Mouse (Mus musculus) intestine, embryonic 15.5 days (tissue): ENCODE results near the gene Ergic1. TPM values are rescaled to one million over a fixed set of nuclear protein-coding genes. Genes with fewer than 3 reads are reported as not detected.

ENCODE experiments used
- ATAC-seq: fragments of 200-750 bp; cut with Nextera tagmentation; 2 replicates; pipeline ENCODE4 v1.8.0; 2017; ENCODE audit warnings: moderate TSS enrichment, moderate library complexity
- H3K27ac ChIP-seq: fragments of 300-500 bp; sonication (generic); 2 replicates; pipeline ENCODE4 v1.5.1; 2015; ENCODE audit warnings: mild to moderate bottlenecking, inconsistent platforms
- H3K27me3 ChIP-seq: fragments of 300-500 bp; sonication (generic); replicated peaks from 2 replicates; pipeline ENCODE4 v1.6.1; 2015; ENCODE audit warnings: inconsistent platforms
- H3K36me3 ChIP-seq: fragments of 300-500 bp; sonication (generic); 2 replicates; pipeline ENCODE4 v1.6.1; 2015; ENCODE audit warnings: inconsistent platforms
- H3K4me1 ChIP-seq: fragments of 300-500 bp; sonication (generic); replicated peaks from 2 replicates; pipeline ENCODE4 v1.6.1; 2015; ENCODE audit warnings: inconsistent platforms
- H3K4me2 ChIP-seq: fragments of 300-500 bp; sonication (generic); replicated peaks from 2 replicates; pipeline ENCODE4 v1.6.1; 2015; ENCODE audit warnings: mild to moderate bottlenecking, inconsistent platforms
- H3K4me3 ChIP-seq: fragments of 300-500 bp; sonication (generic); replicated peaks from 2 replicates; pipeline ENCODE4 v1.5.1; 2015; ENCODE audit warnings: inconsistent platforms
- H3K9ac ChIP-seq: fragments of 300-500 bp; sonication (generic); 2 replicates; pipeline ENCODE4 v1.6.1; 2015; ENCODE audit warnings: inconsistent platforms
- H3K9me3 ChIP-seq: fragments of 300-500 bp; sonication (generic); 2 replicates; pipeline ENCODE4 v1.6.1; 2016; ENCODE audit warnings: inconsistent platforms
- WGBS: fragments of 180-500 bp; shearing (Covaris S2); methylation state at CpG from one replicate; pipeline ENCODE4 v1.1.7; 2015; 5-methylcytosine and 5-hydroxymethylcytosine counted together
- polyA plus RNA-seq: library from polyadenylated mRNA; unstranded; fragments of >200 nt; fragmentation: Nextera tagmentation; extraction: Ambion mirVana; gene quantifications from 2 replicates; pipeline ENCODE4 v1.2.1, GENCODE M21; 2015

Ergic1 gene
- polyA plus RNA-seq, 1 experiment from 2014 or later = 97.0 TPM

DNA sequence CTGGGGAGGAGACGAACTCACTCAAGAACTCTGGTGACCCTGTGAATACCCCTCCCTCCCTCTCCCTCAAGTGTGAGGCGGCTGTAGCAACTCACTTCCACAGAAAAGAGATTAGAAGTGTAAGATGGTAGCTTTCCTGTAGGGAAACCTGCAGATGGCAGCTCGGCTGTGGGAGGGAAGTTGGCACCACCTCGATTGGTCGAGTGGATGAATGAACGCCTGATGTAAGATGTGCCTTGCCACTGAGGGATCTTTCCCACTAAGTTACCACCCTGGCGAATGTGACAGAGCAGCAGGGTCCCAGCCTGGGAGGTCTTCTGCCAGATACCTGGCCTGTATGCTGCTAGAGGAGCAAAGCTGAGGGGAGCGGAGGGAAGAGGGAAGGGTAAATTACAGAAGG lies 48.5 kb downstream of the Ergic1 start:
- Histone ChIP-seq H3K4me1 (no peaks in the 10 kb centered on the region), H3K9me3 (no peaks in the 10 kb centered on the region), H3K4me3 (no peak overlapping the region), H3K27me3 (no peaks in the 10 kb centered on the region), H3K27ac (no peak overlapping the region), H3K4me2 (no peak overlapping the region), H3K9ac (no peak overlapping the region), H3K36me3 (peaks cover 10% of the 10 kb centered on the region; the same call in 1 of the 2 replicates)
- WGBS = 85% methylated on average over 8 of the region's 8 CpGs
- no peak for ATAC-seq

DNA sequence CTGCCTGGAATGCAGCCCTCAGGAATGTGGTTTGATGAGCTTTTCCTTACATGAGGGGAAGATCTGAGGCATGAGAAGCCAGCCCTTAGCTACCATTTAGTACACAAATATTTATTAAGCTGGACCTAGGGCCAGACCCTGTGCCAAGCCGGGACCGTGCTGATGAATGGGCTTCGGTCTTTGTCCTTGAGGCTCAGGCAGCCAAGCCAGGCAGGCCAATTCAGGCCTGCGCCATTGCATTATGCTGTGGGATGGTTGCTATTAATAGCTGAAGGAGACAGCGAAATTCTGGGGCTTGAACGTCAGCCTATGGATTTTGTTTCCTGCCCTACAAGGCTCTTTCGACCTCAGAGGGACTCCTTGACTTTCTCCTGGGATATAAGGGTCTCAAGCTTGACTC lies 50.0 kb downstream of the Ergic1 start:
- peaks cover 8% of the 10 kb centered on the region for H3K36me3 ChIP-seq
- no peak for ATAC-seq
- 71% methylated on average over 7 of the region's 7 CpGs for WGBS
- no peaks in the 10 kb centered on the region for H3K9me3 ChIP-seq
- no peak overlapping the region for H3K4me3 ChIP-seq
- no peaks in the 10 kb centered on the region for H3K4me1 ChIP-seq
- H3K27ac ChIP-seq = 0 out of 2 replicates have a peak overlapping the region, but pooled peaks have one; percentile 3
- H3K4me2 ChIP-seq = no peak overlapping the region
- H3K27me3 ChIP-seq = no peaks in the 10 kb centered on the region
- H3K9ac ChIP-seq = no peak overlapping the region

DNA sequence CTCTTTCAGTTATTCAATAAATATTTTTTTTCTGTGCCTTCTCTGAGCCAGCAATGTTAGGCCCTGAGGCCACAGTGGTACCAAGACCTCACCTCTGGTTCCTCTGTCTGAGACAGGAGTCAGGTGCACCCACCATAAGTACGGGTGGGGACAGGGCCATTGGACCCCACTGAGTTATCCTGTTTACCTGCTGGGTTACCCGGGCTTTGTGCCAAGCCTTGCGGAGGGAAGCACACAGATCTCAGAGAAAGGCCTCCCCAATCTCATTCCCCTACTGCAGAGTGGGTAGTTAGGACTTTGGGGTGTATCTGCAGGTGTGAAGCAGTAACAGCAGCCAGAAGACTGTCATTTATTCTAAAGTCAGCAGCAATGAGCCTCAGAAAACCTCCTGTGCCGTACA lies 50.6 kb downstream of the Ergic1 start:
- Histone ChIP-seq H3K4me3 (no peak overlapping the region), H3K27me3 (no peaks in the 10 kb centered on the region), H3K4me1 (0 out of 2 replicates have a peak, but pooled peaks cover 1% of the 10 kb centered on the region), H3K27ac (0 out of 2 replicates have a peak overlapping the region, but pooled peaks have one; percentile 3), H3K9ac (no peak overlapping the region), H3K36me3 (peaks cover 10% of the 10 kb centered on the region), H3K4me2 (no peak overlapping the region), H3K9me3 (no peaks in the 10 kb centered on the region)
- 85% methylated on average over 4 of the region's 4 CpGs for WGBS
- no peak for ATAC-seq

DNA sequence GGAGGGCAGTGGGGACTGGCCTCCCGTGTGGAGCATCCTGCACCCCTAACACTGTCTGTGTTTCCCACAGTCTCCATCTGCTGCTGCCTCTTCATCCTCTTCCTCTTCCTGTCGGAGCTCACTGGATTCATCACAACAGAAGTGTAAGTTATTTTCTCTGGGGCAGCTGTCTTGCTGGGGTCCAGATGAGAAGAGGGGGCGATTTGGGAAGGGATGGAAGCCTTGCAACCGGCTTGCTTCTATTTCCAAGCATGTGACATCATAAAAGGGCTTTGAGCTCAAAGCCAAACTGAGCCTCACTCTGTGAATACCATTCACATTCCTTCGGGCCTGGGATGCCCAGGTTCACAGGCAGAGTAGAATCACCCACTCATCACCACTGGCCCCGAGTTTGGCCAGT lies 53.0 kb downstream of the Ergic1 start:
- 67% methylated on average over 6 of the region's 6 CpGs for WGBS
- peaks cover 16% of the 10 kb centered on the region for H3K36me3 ChIP-seq

DNA sequence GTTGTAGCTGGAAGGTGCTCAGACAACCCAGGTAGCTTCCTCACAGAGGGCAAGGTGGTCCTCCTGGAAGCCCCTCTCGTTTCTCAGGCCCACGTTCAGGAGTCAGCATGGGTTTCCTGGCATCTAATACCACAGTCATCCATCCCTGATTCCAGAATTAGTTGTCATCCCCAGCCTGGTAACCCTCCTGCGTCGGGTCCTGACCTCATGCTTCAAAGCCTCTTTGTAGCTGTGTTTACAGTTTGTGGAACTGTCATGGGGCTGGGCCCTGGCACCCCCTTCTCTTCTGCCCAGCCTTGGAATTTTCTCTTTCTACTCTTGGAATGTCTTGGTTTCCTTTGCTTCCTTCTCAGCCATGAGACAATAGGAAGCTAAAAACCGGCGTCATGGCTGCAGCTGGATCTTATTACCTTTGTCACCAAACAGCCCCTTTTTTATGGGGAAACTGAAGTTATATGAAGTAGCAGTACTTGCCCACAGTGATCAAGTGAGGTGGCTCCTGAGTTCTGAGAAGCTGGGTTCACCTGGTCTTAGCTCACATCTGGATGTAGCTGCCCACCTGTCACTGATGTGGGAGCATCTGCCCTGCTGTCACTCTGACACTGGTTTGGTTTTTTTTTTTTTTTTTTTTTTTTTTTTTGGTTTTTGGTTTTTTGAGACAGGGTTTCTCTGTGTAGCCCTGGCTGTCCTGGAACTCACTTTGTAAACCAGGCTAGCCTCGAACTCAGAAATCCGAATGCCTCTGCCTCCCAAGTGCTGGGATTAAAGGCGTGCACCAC lies 53.6 kb downstream of the Ergic1 start:
- Histone ChIP-seq H3K36me3 (peaks cover 16% of the 10 kb centered on the region), H3K4me1 (peaks cover 5% of the 10 kb centered on the region; the same call in 1 of the 2 replicates), H3K4me2 (no peak overlapping the region), H3K27me3 (no peaks in the 10 kb centered on the region), H3K9me3 (no peaks in the 10 kb centered on the region), H3K27ac (no peak overlapping the region), H3K4me3 (no peak overlapping the region), H3K9ac (no peak overlapping the region)
- ATAC-seq = no peak
- WGBS = 79% methylated on average over 9 of the region's 9 CpGs

More for the DNA sequence above, 53.0 kb downstream of the Ergic1 start:
- Histone ChIP-seq H3K4me1 (peaks cover 5% of the 10 kb centered on the region; the same call in 1 of the 2 replicates), H3K4me2 (no peak overlapping the region), H3K27ac (no peak overlapping the region), H3K9ac (no peak overlapping the region), H3K27me3 (no peaks in the 10 kb centered on the region), H3K9me3 (no peaks in the 10 kb centered on the region), H3K4me3 (no peak overlapping the region)
- no peak for ATAC-seq

DNA sequence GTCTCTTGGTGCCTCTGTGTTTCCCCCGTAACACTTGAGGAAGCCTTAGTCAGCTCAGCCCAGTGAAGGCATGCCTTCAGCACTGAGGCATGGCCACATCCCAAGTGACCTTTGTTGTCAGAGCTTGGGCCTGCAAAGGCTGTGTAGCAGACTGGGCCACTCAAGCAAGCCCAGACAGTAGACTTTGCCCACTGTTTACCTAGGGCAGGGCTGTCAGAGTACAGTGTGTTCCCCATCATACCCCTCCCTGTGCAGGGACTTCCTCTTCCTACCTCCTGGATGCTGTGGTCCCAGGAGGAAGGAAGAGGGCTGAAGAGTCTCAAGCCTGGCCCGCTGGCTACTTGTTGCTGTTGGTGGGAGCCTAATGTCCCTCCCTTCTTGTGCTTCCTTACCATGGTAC lies 55.4 kb downstream of the Ergic1 start:
- no peak overlapping the region for H3K4me3 ChIP-seq
- peak overlapping the region; percentile 63 for H3K27ac ChIP-seq
- peaks cover 5% of the 10 kb centered on the region; the same call in 1 of the 2 replicates for H3K4me1 ChIP-seq
- peaks cover 14% of the 10 kb centered on the region; the same call in 1 of the 2 replicates for H3K36me3 ChIP-seq
- H3K9me3 ChIP-seq = no peaks in the 10 kb centered on the region
- no peak overlapping the region for H3K4me2 ChIP-seq
- WGBS = 62% methylated on average over 2 of the region's 2 CpGs
- ATAC-seq = peak; percentile 98
- no peaks in the 10 kb centered on the region for H3K27me3 ChIP-seq
- no peak overlapping the region for H3K9ac ChIP-seq

DNA sequence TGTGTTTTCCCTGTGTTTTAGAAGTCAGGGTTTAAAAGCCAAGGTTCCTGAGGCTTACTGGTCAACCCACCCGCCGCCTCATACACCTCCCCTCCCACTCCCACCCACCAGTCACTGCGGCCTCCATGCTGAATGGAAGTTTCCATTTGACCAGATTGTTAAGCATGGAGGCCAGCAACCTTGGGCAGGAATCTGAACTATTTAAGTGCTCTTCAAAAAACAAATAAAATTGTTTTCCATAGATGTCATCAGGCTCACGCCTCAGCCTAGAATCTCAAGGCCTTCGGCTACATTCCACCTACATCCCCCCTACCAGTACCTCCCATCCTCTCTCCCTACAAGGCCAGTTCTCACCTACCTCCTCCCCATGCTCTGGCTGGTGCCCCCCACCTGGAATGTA lies 57.2 kb downstream of the Ergic1 start:
- Histone ChIP-seq H3K36me3 (peaks cover 18% of the 10 kb centered on the region), H3K9ac (no peak overlapping the region), H3K27me3 (no peaks in the 10 kb centered on the region), H3K4me3 (no peak overlapping the region), H3K27ac (no peak overlapping the region), H3K9me3 (no peaks in the 10 kb centered on the region), H3K4me1 (peaks cover 5% of the 10 kb centered on the region; the same call in 1 of the 2 replicates), H3K4me2 (no peak overlapping the region)
- no peak for ATAC-seq
- WGBS = 76% methylated on average over 5 of the region's 5 CpGs

DNA sequence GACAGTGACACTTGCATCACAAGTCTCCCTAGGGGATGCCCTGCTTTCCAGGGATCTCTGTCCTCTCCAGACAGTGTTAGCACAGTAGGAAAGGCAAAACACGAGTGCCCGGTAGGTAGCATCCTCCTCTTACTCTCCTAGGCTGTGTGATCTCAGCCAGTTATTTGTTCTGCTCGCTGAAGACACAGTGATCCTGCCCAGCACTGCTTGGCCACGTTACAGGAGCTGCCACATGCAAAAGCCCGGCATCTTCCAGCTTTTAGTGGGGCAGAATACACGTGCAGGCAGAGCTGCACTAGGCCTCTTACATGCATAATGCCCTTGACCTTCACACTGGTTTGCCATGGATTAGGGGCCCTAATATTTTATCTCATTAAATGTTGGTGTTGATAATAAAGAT lies 58.3 kb downstream of the Ergic1 start:
- H3K4me3 ChIP-seq = no peak overlapping the region
- H3K27ac ChIP-seq = no peak overlapping the region

DNA sequence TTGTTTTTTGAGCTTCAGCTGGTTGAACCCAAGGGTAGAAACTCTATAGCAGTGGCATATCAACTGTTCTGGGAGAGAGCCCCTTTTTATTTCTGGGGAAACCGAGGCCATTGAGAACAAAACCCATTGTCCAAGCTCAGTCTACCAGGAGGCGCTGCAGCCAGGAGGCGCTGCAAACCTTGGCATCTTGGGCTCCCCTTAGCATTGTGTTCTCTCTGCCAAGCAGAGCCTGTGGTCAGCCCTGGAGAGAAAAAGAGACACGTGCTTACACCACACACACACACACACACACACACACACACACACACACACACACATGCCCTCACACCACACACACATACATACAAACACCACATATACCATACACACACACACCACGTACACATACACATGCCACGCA lies 59.0 kb downstream of the Ergic1 start:
- Histone ChIP-seq H3K27me3 (no peaks in the 10 kb centered on the region), H3K36me3 (peaks cover 28% of the 10 kb centered on the region), H3K9ac (no peak overlapping the region), H3K27ac (no peak overlapping the region), H3K9me3 (no peaks in the 10 kb centered on the region), H3K4me1 (peaks cover 5% of the 10 kb centered on the region; the same call in 1 of the 2 replicates), H3K4me2 (no peak overlapping the region), H3K4me3 (no peak overlapping the region)
- WGBS = 91% methylated on average over 6 of the region's 6 CpGs
- ATAC-seq = no peak

More for the DNA sequence above, 58.3 kb downstream of the Ergic1 start:
- Histone ChIP-seq H3K4me2 (no peak overlapping the region), H3K9ac (no peak overlapping the region), H3K9me3 (no peaks in the 10 kb centered on the region), H3K4me1 (peaks cover 5% of the 10 kb centered on the region; the same call in 1 of the 2 replicates), H3K36me3 (peaks cover 23% of the 10 kb centered on the region), H3K27me3 (no peaks in the 10 kb centered on the region)
- ATAC-seq = no peak
- 82% methylated on average over 6 of the region's 6 CpGs for WGBS

DNA sequence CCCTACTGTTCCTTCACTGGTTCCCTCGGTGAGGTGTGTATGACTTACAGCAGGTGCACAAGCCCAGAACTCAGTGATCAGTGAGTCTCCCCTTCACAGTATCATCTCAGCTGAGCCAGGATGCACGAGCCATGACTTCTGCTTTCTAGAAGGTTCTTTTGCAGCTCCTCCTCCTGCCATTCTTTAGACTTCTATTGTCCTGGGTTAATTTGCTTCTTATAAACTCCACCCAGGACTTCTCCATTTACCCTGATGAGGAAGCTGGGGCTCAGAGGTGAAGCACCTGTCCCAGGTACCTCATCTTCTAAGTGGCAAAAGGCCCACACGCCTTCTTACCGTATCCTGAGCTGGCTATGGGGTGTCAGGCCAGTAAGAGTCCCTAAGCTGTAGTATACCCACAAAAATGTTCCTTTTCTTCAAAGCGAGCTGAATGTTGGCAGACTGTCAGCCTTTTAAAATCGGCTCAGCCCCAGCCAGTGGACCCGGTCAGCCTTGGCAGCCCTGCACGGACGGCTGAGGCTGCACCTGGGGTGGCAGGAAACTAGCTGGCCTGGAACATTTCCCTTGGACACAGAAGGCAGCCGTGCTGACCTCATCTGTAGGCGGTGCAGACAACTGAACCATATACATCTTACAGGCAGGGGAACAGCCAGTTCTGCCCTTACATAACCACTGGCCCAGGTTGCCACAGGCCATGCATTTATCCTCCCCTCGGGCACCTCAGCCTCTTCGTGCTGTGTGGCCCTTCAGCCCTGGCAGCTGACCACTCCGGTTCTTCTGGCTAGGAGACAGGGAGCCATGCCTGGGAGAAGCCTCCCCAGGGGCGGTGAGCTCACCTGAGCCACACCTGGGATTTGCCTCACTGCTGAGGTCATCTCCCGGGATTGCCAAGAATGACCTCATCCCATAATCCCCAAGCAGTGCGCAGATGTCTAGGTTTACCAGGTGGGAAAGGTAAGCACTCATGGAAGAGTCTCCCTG lies 59.8 kb downstream of the Ergic1 start:
- WGBS = 85% methylated on average over 17 of the region's 17 CpGs
- ATAC-seq = no peak
- Histone ChIP-seq H3K4me3 (no peak overlapping the region), H3K9ac (0 out of 2 replicates have a peak overlapping the region, but pooled peaks have one; percentile 10), H3K27me3 (no peaks in the 10 kb centered on the region), H3K9me3 (no peaks in the 10 kb centered on the region), H3K4me1 (peaks cover 5% of the 10 kb centered on the region; the same call in 1 of the 2 replicates), H3K36me3 (peaks cover 28% of the 10 kb centered on the region), H3K4me2 (no peak overlapping the region), H3K27ac (no peak overlapping the region)

DNA sequence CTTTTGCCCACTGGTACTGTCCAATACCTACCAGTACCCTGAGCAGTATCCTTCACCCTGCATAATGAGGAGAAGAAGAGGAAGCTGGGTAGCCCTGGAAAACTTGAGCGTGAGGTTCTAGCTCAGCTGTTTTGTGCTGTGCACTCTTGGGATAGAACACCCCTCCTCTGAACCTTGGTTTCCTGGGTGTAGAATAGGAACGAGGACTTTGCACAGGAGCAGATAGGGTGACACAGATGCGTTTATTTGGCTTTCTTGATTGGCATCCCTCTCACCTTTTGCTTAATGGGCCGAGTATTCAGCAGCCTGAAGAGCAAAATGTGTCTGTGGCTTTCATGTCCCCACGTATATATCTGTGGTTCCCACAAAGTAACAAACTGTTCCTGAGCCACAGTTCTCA lies 60.6 kb downstream of the Ergic1 start:
- Histone ChIP-seq H3K9me3 (no peaks in the 10 kb centered on the region), H3K4me2 (no peak overlapping the region), H3K36me3 (peaks cover 24% of the 10 kb centered on the region), H3K4me1 (peaks cover 4% of the 10 kb centered on the region; the same call in 1 of the 2 replicates), H3K27ac (no peak overlapping the region), H3K4me3 (no peak overlapping the region), H3K9ac (no peak overlapping the region), H3K27me3 (no peaks in the 10 kb centered on the region)
- 78% methylated on average over 5 of the region's 5 CpGs for WGBS
- ATAC-seq = no peak

DNA sequence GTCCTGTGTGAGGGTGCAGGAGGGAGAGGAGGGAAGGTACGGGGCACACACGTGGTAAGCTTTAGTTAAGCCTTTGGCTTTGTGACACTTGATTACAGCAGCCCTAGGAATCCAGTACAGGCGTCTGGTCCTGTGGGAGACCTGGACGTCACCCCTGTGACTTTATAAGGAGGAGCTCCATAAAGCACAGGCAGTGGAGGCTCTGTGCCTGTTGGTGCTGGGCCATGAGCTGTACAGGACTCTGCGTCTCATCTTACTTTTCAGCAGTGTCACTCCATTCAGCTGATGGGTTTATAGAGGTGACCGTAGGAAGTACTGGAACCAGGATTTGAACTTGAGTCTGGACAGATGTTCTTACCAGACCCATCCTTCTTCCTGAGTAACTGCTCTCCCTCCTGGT lies 62.7 kb downstream of the Ergic1 start:
- 91% methylated on average over 6 of the region's 6 CpGs for WGBS
- H3K9me3 ChIP-seq = no peaks in the 10 kb centered on the region

More for the DNA sequence above, 62.7 kb downstream of the Ergic1 start:
- ATAC-seq = no peak
- Histone ChIP-seq H3K27me3 (no peaks in the 10 kb centered on the region), H3K4me3 (no peak overlapping the region), H3K36me3 (peaks cover 18% of the 10 kb centered on the region), H3K27ac (no peak overlapping the region), H3K9ac (no peak overlapping the region), H3K4me2 (no peak overlapping the region), H3K4me1 (no peaks in the 10 kb centered on the region)
